Mouse (Mus musculus) adrenal gland, postnatal 0 days (tissue): ENCODE measurements around the gene 1700034J05Rik. TPM values are rescaled to one million over a fixed set of nuclear protein-coding genes. Genes with fewer than 3 reads are reported as not detected.

Experiments used
- polyA plus RNA-seq: library from polyadenylated mRNA; unstranded; fragments of >200 nt; fragmentation: Nextera tagmentation; extraction: Ambion mirVana; gene quantifications from 2 replicates; pipeline ENCODE4 v1.2.1, GENCODE M21; 2015

Gene 1700034J05Rik
- 0.19 TPM in 1 of 2 replicates, not detected in the other for polyA plus RNA-seq

GRCm38 (mm10) chr6:146954258-146954657 is at the start of gene 1700034J05Rik:
Gene 1700034J05Rik (minus strand): TSS chr6:146954422.

Other genes with a start within 250 kb of the 1700034J05Rik start
- 9.8 and 9.9 TPM in 2 replicates for gene Stk38l, start 229.4 kb downstream of the 1700034J05Rik start, polyA plus RNA-seq
- 2.2 and 3.0 TPM in 2 replicates for gene Arntl2, start 158.4 kb downstream of the 1700034J05Rik start, polyA plus RNA-seq
- not detected in 2 replicates for gene Smco2, start 104.3 kb downstream of the 1700034J05Rik start, polyA plus RNA-seq
- gene Ppfibp1, start 65.9 kb downstream of the 1700034J05Rik start, polyA plus RNA-seq, result 27.3 and 43.5 TPM in 2 replicates
- gene Rep15, start 78.2 kb upstream of the 1700034J05Rik start, polyA plus RNA-seq, result 0.41 and 0.84 TPM in 2 replicates
- gene Mrps35, start 88.3 kb upstream of the 1700034J05Rik start, polyA plus RNA-seq, result 71.5 and 102 TPM in 2 replicates
- gene Mansc4, start 132.6 kb upstream of the 1700034J05Rik start, polyA plus RNA-seq, result 0.98 and 1.4 TPM in 2 replicates
- 4.9 and 7.0 TPM in 2 replicates for gene Klhl42, start 137.0 kb upstream of the 1700034J05Rik start, polyA plus RNA-seq